Mouse (Mus musculus): ENCODE results near the gene Olfr1130.
"Not testable (repeated sequence)": the region's sequence is repeated elsewhere in the genome, so short reads cannot be mapped to it uniquely, and the experiment has no call there.

The Olfr1130 gene

GRCm38 (mm10) chr2:87605912-87606311 is at the start of gene Olfr1130:
Gene Olfr1130, plus strand, starts transcription at chr2:87606212.
- not testable (repeated sequence) for DNase-seq

GRCm38 (mm10) chr2:87573602-87574001 is 32.4 kb upstream of the Olfr1130 start, which contains the start of gene Olfr1129:
Gene Olfr1129, plus strand, starts transcription at chr2:87573902.
- DNase-seq: not testable (repeated sequence)

GRCm38 (mm10) chr2:87626804-87627203 is 20.8 kb downstream of the Olfr1130 start, which contains the start of gene Olfr1131:
Gene Olfr1131, plus strand, starts transcription at chr2:87627104.
- DNase-seq: no peak

- no peak for DNase-seq
These were observed 31.4 kb downstream of the Olfr1130 start, which contains the start of gene Olfr1132 for GRCm38 (mm10) chr2:87637435-87637834. Gene Olfr1132, minus strand, starts transcription at chr2:87637535.

GRCm38 (mm10) chr2:87642441-87642840 is 36.4 kb downstream of the Olfr1130 start:
- no peak for DNase-seq

- no peak for DNase-seq
These were observed 41.3 kb downstream of the Olfr1130 start, which contains the start of gene Olfr1133 for GRCm38 (mm10) chr2:87647274-87647673. Gene Olfr1133, minus strand, starts transcription at chr2:87647374.

GRCm38 (mm10) chr2:87658360-87658759 is 52.3 kb downstream of the Olfr1130 start, which contains the start of gene Olfr1134:
Gene Olfr1134, minus strand, starts transcription at chr2:87658460.
- DNase-seq: no peak
